Mouse (Mus musculus) hindbrain, embryonic 16.5 days (tissue): ENCODE data around the gene Pdk1. TPM values are rescaled to one million over a fixed set of nuclear protein-coding genes. Genes with fewer than 3 reads are reported as not detected.

Source experiments
- ATAC-seq: fragments of 200-750 bp; cut with Nextera tagmentation; 2 replicates; pipeline ENCODE4 v1.8.0; 2017; ENCODE audit warnings: moderate TSS enrichment, moderate library complexity
- H3K27ac ChIP-seq: fragments of 300-500 bp; sonication (generic); 2 replicates; pipeline ENCODE4 v1.5.1; 2014; ENCODE audit warnings: low read depth, mild to moderate bottlenecking, control low read depth, low read length, moderate library complexity
- H3K27me3 ChIP-seq: fragments of 300-500 bp; sonication (generic); replicated peaks from 2 replicates; pipeline ENCODE4 v1.6.1; 2014; ENCODE audit warnings: low read length; ENCODE audit not compliant: control insufficient read depth, insufficient read depth
- H3K36me3 ChIP-seq: fragments of 300-500 bp; sonication (generic); 2 replicates; pipeline ENCODE4 v1.6.1; 2014; ENCODE audit warnings: mild to moderate bottlenecking, low read length, moderate library complexity, mixed read lengths; ENCODE audit not compliant: control insufficient read depth, insufficient read depth
- H3K4me1 ChIP-seq: fragments of 300-500 bp; sonication (generic); 2 replicates; pipeline ENCODE4 v1.6.1; 2014; ENCODE audit warnings: low read depth, low read length; ENCODE audit not compliant: control insufficient read depth, insufficient read depth
- H3K4me2 ChIP-seq: fragments of 300-500 bp; sonication (generic); 2 replicates; pipeline ENCODE4 v1.6.1; 2014; ENCODE audit warnings: mild to moderate bottlenecking, low read length, control low read depth, moderate library complexity
- H3K4me3 ChIP-seq: fragments of 300-500 bp; sonication (generic); 2 replicates; pipeline ENCODE4 v1.5.1; 2014; ENCODE audit warnings: mild to moderate bottlenecking, low read length, control low read depth, moderate library complexity
- H3K9ac ChIP-seq: fragments of 300-500 bp; sonication (generic); 2 replicates; pipeline ENCODE4 v1.6.1; 2014; ENCODE audit warnings: low read depth, mild to moderate bottlenecking, control low read depth, low read length, moderate library complexity
- H3K9me3 ChIP-seq: fragments of 300-500 bp; sonication (generic); 2 replicates; pipeline ENCODE4 v1.6.1; 2014; ENCODE audit warnings: mild to moderate bottlenecking, low read length, moderate library complexity; ENCODE audit not compliant: control insufficient read depth
- WGBS: fragments of 180-500 bp; shearing (Covaris S2); extraction: QIAGEN DNeasy Blood & Tissue Kit; methylation state at CpG from one replicate; pipeline ENCODE4 v1.1.7; 2014; 5-methylcytosine and 5-hydroxymethylcytosine counted together
- polyA plus RNA-seq: library from polyadenylated mRNA; unstranded; fragments of >200 nt; fragmentation: Nextera tagmentation; extraction: Ambion mirVana; gene quantifications from 2 replicates; pipeline ENCODE4 v1.2.1, GENCODE M21; 2015

The Pdk1 gene
- polyA plus RNA-seq: 24.0 and 25.1 TPM in 2 replicates

- H3K4me3 ChIP-seq: peak within 1 kb of the TSS; percentile 86
- peak within 1 kb of the TSS; percentile 89 for H3K9ac ChIP-seq
- no peaks in the 10 kb centered on the region for H3K27me3 ChIP-seq
- H3K4me1 ChIP-seq: peaks cover 4% of the 10 kb centered on the region
- H3K4me2 ChIP-seq: peak within 1 kb of the TSS; percentile 77
- H3K9me3 ChIP-seq: no peaks in the 10 kb centered on the region
- ATAC-seq: peak; percentile 98
- under 1% methylated on average over 34 of the region's 55 CpGs for WGBS
- H3K36me3 ChIP-seq: no peaks in the 10 kb centered on the region
- peak within 1 kb of the TSS; percentile 89 for H3K27ac ChIP-seq
Measured at GRCm38 (mm10) chr2:71872801-71873443, at the start of gene Pdk1. Gene Pdk1 (plus strand): TSS chr2:71873224.

GRCm38 (mm10) chr2:71824146-71824545 lies 48.9 kb upstream of the Pdk1 start:
- no peak overlapping the region for H3K4me2 ChIP-seq
- H3K9me3 ChIP-seq: no peaks in the 10 kb centered on the region
- whole genome bisulfite sequencing: 54% methylated on average over 13 of the region's 13 CpGs
- no peak for ATAC-seq
- no peak overlapping the region for H3K27ac ChIP-seq
- no peaks in the 10 kb centered on the region for H3K36me3 ChIP-seq
- no peaks in the 10 kb centered on the region for H3K27me3 ChIP-seq
- no peak overlapping the region for H3K9ac ChIP-seq
- H3K4me1 ChIP-seq: no peaks in the 10 kb centered on the region
- H3K4me3 ChIP-seq: no peak overlapping the region

GRCm38 (mm10) chr2:71827711-71828110 lies 45.3 kb upstream of the Pdk1 start:
- Histone ChIP-seq H3K27me3 (no peaks in the 10 kb centered on the region), H3K4me3 (no peak overlapping the region), H3K36me3 (no peaks in the 10 kb centered on the region), H3K9ac (no peak overlapping the region), H3K9me3 (no peaks in the 10 kb centered on the region), H3K4me1 (no peaks in the 10 kb centered on the region), H3K4me2 (no peak overlapping the region), H3K27ac (no peak overlapping the region)
- ATAC-seq: no peak
- 81% methylated on average over 13 of the region's 13 CpGs for WGBS

GRCm38 (mm10) chr2:71828928-71829327 lies 44.1 kb upstream of the Pdk1 start:
- Histone ChIP-seq H3K36me3 (no peaks in the 10 kb centered on the region), H3K9me3 (no peaks in the 10 kb centered on the region), H3K4me2 (no peak overlapping the region), H3K4me3 (no peak overlapping the region), H3K27ac (no peak overlapping the region), H3K9ac (no peak overlapping the region), H3K4me1 (no peaks in the 10 kb centered on the region), H3K27me3 (no peaks in the 10 kb centered on the region)
- no peak for ATAC-seq
- 58% methylated on average over 11 of the region's 11 CpGs for WGBS

GRCm38 (mm10) chr2:71833626-71834025 lies 39.4 kb upstream of the Pdk1 start:
- no peak for ATAC-seq
- Histone ChIP-seq H3K4me3 (no peak overlapping the region), H3K9me3 (no peaks in the 10 kb centered on the region), H3K4me2 (no peak overlapping the region), H3K4me1 (no peaks in the 10 kb centered on the region), H3K36me3 (no peaks in the 10 kb centered on the region), H3K9ac (no peak overlapping the region), H3K27ac (no peak overlapping the region), H3K27me3 (no peaks in the 10 kb centered on the region)
- 88% methylated on average over 6 of the region's 6 CpGs for WGBS

- H3K9me3 ChIP-seq: no peaks in the 10 kb centered on the region
- no peak overlapping the region for H3K27ac ChIP-seq
- no peaks in the 10 kb centered on the region for H3K36me3 ChIP-seq
- no peak overlapping the region for H3K4me3 ChIP-seq
- H3K4me1 ChIP-seq: no peaks in the 10 kb centered on the region
- no peaks in the 10 kb centered on the region for H3K27me3 ChIP-seq
- 80% methylated on average over 7 of the region's 7 CpGs for WGBS
- no peak for ATAC-seq
- no peak overlapping the region for H3K9ac ChIP-seq
- no peak overlapping the region for H3K4me2 ChIP-seq
Measured at GRCm38 (mm10) chr2:71834371-71834770, 38.7 kb upstream of the Pdk1 start.

GRCm38 (mm10) chr2:71835556-71835955 lies 37.5 kb upstream of the Pdk1 start:
- Histone ChIP-seq H3K9ac (no peak overlapping the region), H3K4me1 (no peaks in the 10 kb centered on the region), H3K27ac (no peak overlapping the region), H3K36me3 (no peaks in the 10 kb centered on the region), H3K27me3 (no peaks in the 10 kb centered on the region), H3K4me3 (no peak overlapping the region), H3K4me2 (no peak overlapping the region), H3K9me3 (no peaks in the 10 kb centered on the region)
- no peak for ATAC-seq
- WGBS: 92% methylated on average over 8 of the region's 8 CpGs

GRCm38 (mm10) chr2:71836232-71836631 lies 36.8 kb upstream of the Pdk1 start:
- no peak for ATAC-seq
- no peak overlapping the region for H3K4me2 ChIP-seq
- no peaks in the 10 kb centered on the region for H3K9me3 ChIP-seq
- no peaks in the 10 kb centered on the region for H3K4me1 ChIP-seq
- no peaks in the 10 kb centered on the region for H3K36me3 ChIP-seq
- H3K27ac ChIP-seq: no peak overlapping the region
- H3K27me3 ChIP-seq: no peaks in the 10 kb centered on the region
- H3K9ac ChIP-seq: no peak overlapping the region
- H3K4me3 ChIP-seq: no peak overlapping the region
- 97% methylated on average over 4 of the region's 4 CpGs for WGBS

GRCm38 (mm10) chr2:71837261-71837660 lies 35.8 kb upstream of the Pdk1 start:
- WGBS: 67% methylated on average over 4 of the region's 4 CpGs
- H3K9ac ChIP-seq: no peak overlapping the region
- H3K4me3 ChIP-seq: no peak overlapping the region
- no peaks in the 10 kb centered on the region for H3K36me3 ChIP-seq
- H3K27me3 ChIP-seq: no peaks in the 10 kb centered on the region
- H3K27ac ChIP-seq: no peak overlapping the region
- no peaks in the 10 kb centered on the region for H3K9me3 ChIP-seq
- no peaks in the 10 kb centered on the region for H3K4me1 ChIP-seq
- ATAC-seq: no peak
- H3K4me2 ChIP-seq: no peak overlapping the region
